Mouse (Mus musculus) bone marrow macrophage, adult 2 months (primary cell): ENCODE measurements around the gene Arhgef7.

Experiments used
- CTCF ChIP-seq: IDR thresholded peaks from 2 replicates; pipeline ENCODE4 v1.5.1; 2012; ENCODE audit warnings: low read depth, mild to moderate bottlenecking, low read length, moderate library complexity
- POLR2A ChIP-seq: IDR thresholded peaks from 2 replicates; pipeline ENCODE4 v1.6.1; 2012; ENCODE audit warnings: mild to moderate bottlenecking, low read depth, low read length, borderline replicate concordance

- TF ChIP-seq CTCF (no peak), POLR2A (no peak)
Measured at GRCm38 (mm10) chr8:11797128-11797527, 69.6 kb downstream of the Arhgef7 start.
